8 mouse cellular contexts compared by ENCODE assay signal in the genomic region with DNA sequence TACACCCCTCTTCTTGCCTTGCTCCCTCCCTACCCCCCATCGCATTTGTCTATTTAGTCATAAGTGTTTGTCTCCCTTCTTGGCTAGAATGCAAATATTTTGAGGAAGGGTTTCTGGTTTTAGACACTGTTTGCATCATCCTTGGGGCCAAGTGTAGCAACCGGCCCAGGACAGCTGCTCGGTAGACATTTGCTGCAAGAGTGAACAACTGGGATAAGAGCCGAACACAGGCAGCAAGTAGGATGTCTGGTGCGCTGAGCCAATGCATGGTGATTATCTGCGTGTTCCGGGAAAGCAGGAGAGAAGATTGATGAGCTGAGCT. TPM values are rescaled to one million over a fixed set of nuclear protein-coding genes. Genes with fewer than 3 reads are reported as not detected.
A peak's percentile ranks its signal among the peaks of the same experiment; 100 is the strongest.
DNase-seq lines count a peak whose midpoint lies in the region; ATAC-seq lines count a peak whose summit lies in the region.

No protein-coding gene starts in this region.

- H3K36me3 ChIP-seq in liver, embryonic 11.5 days (ENCODE audit: control insufficient read depth, insufficient read depth, low read length): no peaks in the 10 kb centered on the region
- H3K36me3 ChIP-seq in embryonic facial prominence, embryonic 11.5 days (replicated peaks; ENCODE audit: control insufficient read depth, insufficient read depth, low read depth, low read length): no peaks in the 10 kb centered on the region
- H3K36me3 ChIP-seq in heart, embryonic 14.5 days (ENCODE audit: control insufficient read depth, insufficient read depth, low read length): 0 out of 2 replicates have a peak, but pooled peaks cover 8% of the 10 kb centered on the region
- H3K36me3 ChIP-seq in liver, embryonic 13.5 days: peaks cover 8% of the 10 kb centered on the region; the same call in 1 of the 2 replicates
- no peaks in the 10 kb centered on the region for H3K36me3 ChIP-seq in neural tube, embryonic 14.5 days (ENCODE audit: control insufficient read depth, insufficient read depth, low read length)

- peak overlapping the region; percentile 91 for H3K4me2 ChIP-seq in liver, embryonic 11.5 days
- H3K4me2 ChIP-seq in embryonic facial prominence, embryonic 11.5 days (ENCODE audit: low read depth, low read length): no peak overlapping the region
- peak overlapping the region; percentile 69 for H3K4me2 ChIP-seq in heart, embryonic 14.5 days (ENCODE audit: low read length)
- H3K4me2 ChIP-seq in liver, embryonic 13.5 days: peak overlapping the region; percentile 91
- H3K4me2 ChIP-seq in neural tube, embryonic 14.5 days (ENCODE audit: low read depth, low read length): peak overlapping the region; percentile 89

- DNase-seq in liver, embryonic 11.5 days (ENCODE audit: low spot score): no peak
- DNase-seq in liver: no peak
- no peak for DNase-seq in embryonic facial prominence, embryonic 11.5 days (ENCODE audit: low spot score)
- DNase-seq in liver, embryonic 13.5 days: no peak
- DNase-seq in natural killer cell, adult 2 months (ENCODE audit: low spot score in 2 of 2): no peak
- no peak for DNase-seq in left cerebral cortex, postnatal 36 days (ENCODE audit: low spot score in 2 of 2)

- WGBS in liver, embryonic 11.5 days: 63% methylated on average over 7 of the region's 7 CpGs
- 81% methylated on average over 7 of the region's 7 CpGs for WGBS in embryonic facial prominence, embryonic 11.5 days
- 60% methylated on average over 7 of the region's 7 CpGs for WGBS in heart, embryonic 14.5 days
- 74% methylated on average over 7 of the region's 7 CpGs for WGBS in liver, embryonic 13.5 days (ENCODE audit: insufficient replicate concordance)
- WGBS in neural tube, embryonic 14.5 days: 48% methylated on average over 7 of the region's 7 CpGs

- H3K9ac ChIP-seq in liver, embryonic 11.5 days (ENCODE audit: low read depth, low read length): peak overlapping the region; percentile 82; the same call in 1 of the 2 replicates
- H3K9ac ChIP-seq in embryonic facial prominence, embryonic 11.5 days (replicated peaks; ENCODE audit: low read length): peak overlapping the region; percentile 99; the same call in 1 of the 2 replicates
- peak overlapping the region; percentile 100 for H3K9ac ChIP-seq in heart, embryonic 14.5 days (ENCODE audit: low read length)
- H3K9ac ChIP-seq in liver, embryonic 13.5 days: peak overlapping the region; percentile 99
- no peak overlapping the region; the same call in 1 of the 2 replicates for H3K9ac ChIP-seq in neural tube, embryonic 14.5 days (replicated peaks; ENCODE audit: low read depth, low read length)

- ATAC-seq in liver, embryonic 11.5 days (replicated peaks; ENCODE audit: low FRiP score): no peak
- ATAC-seq in embryonic facial prominence, embryonic 11.5 days (replicated peaks; ENCODE audit: insufficient number of reproducible peaks, low FRiP score, low TSS enrichment, low read depth): no peak
- no peak for ATAC-seq in heart, embryonic 14.5 days (ENCODE audit: insufficient number of reproducible peaks, insufficient read depth, low FRiP score, low read depth)
- ATAC-seq in liver, embryonic 13.5 days (ENCODE audit: low read depth): no peak
- ATAC-seq in neural tube, embryonic 14.5 days (ENCODE audit: low read depth): no peak

- H3K9me3 ChIP-seq in liver, embryonic 11.5 days (ENCODE audit: control insufficient read depth, low read length): no peaks in the 10 kb centered on the region
- no peaks in the 10 kb centered on the region for H3K9me3 ChIP-seq in embryonic facial prominence, embryonic 11.5 days (replicated peaks; ENCODE audit: control insufficient read depth, low read length)
- no peaks in the 10 kb centered on the region for H3K9me3 ChIP-seq in heart, embryonic 14.5 days (ENCODE audit: control insufficient read depth, low read length)
- H3K9me3 ChIP-seq in liver, embryonic 13.5 days (replicated peaks): no peaks in the 10 kb centered on the region
- H3K9me3 ChIP-seq in neural tube, embryonic 14.5 days (ENCODE audit: control insufficient read depth, low read length): no peaks in the 10 kb centered on the region

- H3K27me3 ChIP-seq in liver, embryonic 11.5 days (replicated peaks; ENCODE audit: control insufficient read depth, insufficient read depth, low read length): no peaks in the 10 kb centered on the region
- H3K27me3 ChIP-seq in embryonic facial prominence, embryonic 11.5 days (ENCODE audit: control insufficient read depth, insufficient read depth, low read length): no peaks in the 10 kb centered on the region
- H3K27me3 ChIP-seq in heart, embryonic 14.5 days (ENCODE audit: control insufficient read depth, insufficient read depth, low read length): no peaks in the 10 kb centered on the region
- H3K27me3 ChIP-seq in liver, embryonic 13.5 days: no peaks in the 10 kb centered on the region
- no peaks in the 10 kb centered on the region for H3K27me3 ChIP-seq in neural tube, embryonic 14.5 days (ENCODE audit: control insufficient read depth, insufficient read depth, low read length)

- intact Hi-C loops in left cerebral cortex, postnatal 36 days (cut with DNase I): no loop called here

- peak overlapping the region; percentile 67; the same call in 1 of the 2 replicates for H3K4me3 ChIP-seq in liver, embryonic 11.5 days (ENCODE audit: low read depth, low read length)
- peak overlapping the region; percentile 96; the same call in 1 of the 2 replicates for H3K4me3 ChIP-seq in embryonic facial prominence, embryonic 11.5 days (ENCODE audit: low read depth, low read length)
- H3K4me3 ChIP-seq in heart, embryonic 14.5 days (ENCODE audit: control insufficient read depth in 1 of 2, insufficient read depth in 1 of 2, low read depth in 1 of 2, low read length in 2 of 2): peak overlapping the region in 1 of 2 experiments; percentile 93; a peak in 2 of 4 replicates
- H3K4me3 ChIP-seq in liver, embryonic 13.5 days (replicated peaks): peak overlapping the region; percentile 97
- no peak overlapping the region; the same call in 1 of the 2 replicates for H3K4me3 ChIP-seq in neural tube, embryonic 14.5 days (ENCODE audit: low read depth, low read length)

- H3K4me1 ChIP-seq in liver, embryonic 11.5 days (replicated peaks; ENCODE audit: control insufficient read depth, insufficient read depth, low read length): peaks cover 20% of the 10 kb centered on the region
- peaks cover 8% of the 10 kb centered on the region for H3K4me1 ChIP-seq in embryonic facial prominence, embryonic 11.5 days (ENCODE audit: control insufficient read depth, insufficient read depth, low read length)
- peaks cover 9 to 29% of the 10 kb centered on the region in 2 experiments for H3K4me1 ChIP-seq in heart, embryonic 14.5 days (ENCODE audit: control insufficient read depth in 2 of 2, insufficient read depth in 2 of 2, low read length in 2 of 2)
- H3K4me1 ChIP-seq in liver, embryonic 13.5 days (replicated peaks): peaks cover 30% of the 10 kb centered on the region
- H3K4me1 ChIP-seq in neural tube, embryonic 14.5 days (ENCODE audit: control insufficient read depth, insufficient read depth, low read length): peaks cover 26% of the 10 kb centered on the region

- H3K27ac ChIP-seq in liver, embryonic 11.5 days (ENCODE audit: low read depth, low read length): no peak overlapping the region
- H3K27ac ChIP-seq in embryonic facial prominence, embryonic 11.5 days (replicated peaks; ENCODE audit: low read depth, low read length): no peak overlapping the region
- H3K27ac ChIP-seq in heart, embryonic 14.5 days (replicated peaks in 1 of 2; ENCODE audit: control insufficient read depth in 1 of 2, insufficient read depth in 1 of 2, low read depth in 2 of 2, low read length in 2 of 2): no peak overlapping the region
- H3K27ac ChIP-seq in liver, embryonic 13.5 days: peak overlapping the region; percentile 99; the same call in 1 of the 2 replicates
- H3K27ac ChIP-seq in neural tube, embryonic 14.5 days (ENCODE audit: low read depth, low read length): no peak overlapping the region

RNA-seq across cellular contexts. Expression of gene Lsm14a, which starts 2.3 kb away (rescaled TPM):
- polyA plus RNA-seq in liver, embryonic 11.5 days (2014; fragmentation: Nextera tagmentation; extraction: Ambion mirVana): 44.3 TPM in 2 replicates
- polyA plus RNA-seq in embryonic facial prominence, embryonic 11.5 days (2014; fragmentation: Nextera tagmentation; extraction: Ambion mirVana): 73.6 and 78.7 TPM in 2 replicates
- polyA plus RNA-seq in heart, embryonic 14.5 days (2014; fragmentation: Nextera tagmentation; extraction: Ambion mirVana): 32.4 and 40.0 TPM in 2 replicates
- polyA plus RNA-seq in liver, embryonic 13.5 days (2015; fragmentation: Nextera tagmentation; extraction: Ambion mirVana): 46.9 and 51.8 TPM in 2 replicates
- 32.9 and 38.4 TPM in 2 replicates for polyA plus RNA-seq in neural tube, embryonic 14.5 days (2014; fragmentation: Nextera tagmentation; extraction: Ambion mirVana)
- total RNA-seq in left cerebral cortex, postnatal 36 days (2021): 10 to 100 TPM; 80.9 to 83.4 TPM
